Mouse (Mus musculus): ENCODE results near the gene Myo18b. TPM values are rescaled to one million over a fixed set of nuclear protein-coding genes. Genes with fewer than 3 reads are reported as not detected.

The Myo18b gene
- total and polyA plus RNA-seq, 3 experiments = not detected

DNA sequence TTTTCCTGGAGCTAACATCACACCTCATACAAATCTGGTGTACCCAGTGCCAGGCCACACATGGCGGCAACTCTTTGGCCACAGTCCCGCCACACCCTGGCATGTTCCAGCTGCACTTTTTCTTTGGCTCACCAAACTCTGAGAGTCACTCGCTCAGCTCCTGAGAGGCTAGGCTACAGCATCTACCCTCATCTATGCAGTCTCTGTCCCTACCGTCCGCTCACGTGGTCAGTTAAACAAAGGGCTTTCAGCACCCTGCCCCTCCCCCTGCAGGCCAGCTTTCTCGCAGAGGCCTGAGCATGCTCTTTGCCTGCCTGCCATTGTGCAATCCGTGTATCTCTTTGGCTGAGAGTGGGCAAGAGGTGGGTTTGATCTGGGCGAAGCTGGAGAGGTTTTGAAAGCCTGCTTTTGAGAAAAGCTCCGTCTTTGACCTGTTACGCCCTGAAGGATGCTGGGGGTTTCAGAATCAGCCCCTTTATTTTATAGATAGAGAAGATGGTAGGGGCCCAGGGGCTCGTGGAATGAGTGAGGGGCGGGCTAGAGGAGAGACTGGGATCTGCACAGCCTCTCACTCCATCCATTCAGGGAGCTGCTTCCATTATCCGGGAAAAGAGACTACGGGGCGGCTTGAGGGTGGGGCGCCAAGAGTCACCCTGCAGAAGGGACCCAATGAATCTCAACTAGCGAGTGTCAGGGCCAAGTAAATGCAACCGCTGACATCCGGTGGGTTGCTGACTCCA is 252.5 kb downstream of the Myo18b start:
- in situ Hi-C loops (cut with MboI; ENCODE audit: low pct_ligation_motif_present, low pct_unique_long_range_greater_than_20kb, low sequenced_read_pairs) (no loop called here), dilution Hi-C loops (cut with MboI; ENCODE audit: extremely low pct_ligation_motif_present, extremely low pct_unique_long_range_greater_than_20kb, low sequenced_read_pairs) (no loop called here)
- TF ChIP-seq ZKSCAN1 (IDR thresholded peaks at IDR 0.05; ENCODE audit: borderline replicate concordance, low read depth, low read length) (no peak), NELFE (IDR thresholded peaks at IDR 0.05; ENCODE audit: low read depth, low read length) (no peak), IRF4 (IDR thresholded peaks at IDR 0.05; ENCODE audit: low read depth, low read length) (no peak), POLR2AphosphoS2 (IDR thresholded peaks at IDR 0.05; ENCODE audit: low read depth, low read length) (no peak), TBP (conservative IDR thresholded peaks at IDR 0.05; ENCODE audit: low read depth, low read length) (no peak), CHD2 (IDR thresholded peaks at IDR 0.05; ENCODE audit: low read length) (no peak), KAT2A (IDR thresholded peaks at IDR 0.05; ENCODE audit: insufficient replicate concordance, low read length) (no peak), MEF2A (IDR thresholded peaks at IDR 0.05; ENCODE audit: borderline replicate concordance, low read depth, low read length) (no peak), MXI1 (IDR thresholded peaks at IDR 0.05; ENCODE audit: low read depth, low read length) (no peak), USF1 (IDR thresholded peaks at IDR 0.05; ENCODE audit: low read depth, low read length) (no peak), USF2 (conservative IDR thresholded peaks at IDR 0.05; ENCODE audit: low read depth, low read length) (no peak), RCOR1 (conservative IDR thresholded peaks at IDR 0.05; ENCODE audit: low read depth, low read length) (no peak), UBTF (IDR thresholded peaks at IDR 0.05; ENCODE audit: low read depth, low read length) (no peak), POLR2A (IDR thresholded peaks at IDR 0.05; ENCODE audit: low read depth, low read length) (no peak), SIN3A (IDR thresholded peaks at IDR 0.05; ENCODE audit: low read length) (no peak), TCF12 (IDR thresholded peaks at IDR 0.05; ENCODE audit: low read depth, low read length) (no peak), PAX5 (IDR thresholded peaks at IDR 0.05; ENCODE audit: low read length) (no peak), ZNF384 (IDR thresholded peaks at IDR 0.05; ENCODE audit: low read depth, low read length) (no peak)
- Histone ChIP-seq H3K9me3 (replicated peaks; ENCODE audit: low read length) (peaks cover 86% of the 10 kb centered on the region), H3K79me2 (replicated peaks; ENCODE audit: control insufficient read depth, extremely low read depth, insufficient read depth, poor library complexity, severe bottlenecking) (no peaks in the 10 kb centered on the region), H3K36me3 (replicated peaks in 1 of 2; ENCODE audit: control insufficient read depth in 1 of 2, insufficient read depth in 1 of 2, low read length in 1 of 2) (no peaks in the 10 kb centered on the region), H3K9ac (ENCODE audit: insufficient read depth, low read depth) (no peak overlapping the region), H3K4me2 (ENCODE audit: insufficient read depth, low read depth, poor library complexity, severe bottlenecking) (no peak overlapping the region), H3K4me1 (ENCODE audit: control insufficient read depth in 1 of 2, insufficient read depth in 2 of 2) (no peaks in the 10 kb centered on the region), H3K27me3 (replicated peaks) (no peaks in the 10 kb centered on the region), H3K27ac (ENCODE audit: insufficient read depth, low read depth) (no peak overlapping the region), H3K4me3 (replicated peaks in 1 of 3; ENCODE audit: low read depth in 2 of 3, low read length in 2 of 3, poor library complexity in 1 of 3) (no peak overlapping the region)
- no peak for DNase-seq (ENCODE audit: extremely low read depth)

DNA sequence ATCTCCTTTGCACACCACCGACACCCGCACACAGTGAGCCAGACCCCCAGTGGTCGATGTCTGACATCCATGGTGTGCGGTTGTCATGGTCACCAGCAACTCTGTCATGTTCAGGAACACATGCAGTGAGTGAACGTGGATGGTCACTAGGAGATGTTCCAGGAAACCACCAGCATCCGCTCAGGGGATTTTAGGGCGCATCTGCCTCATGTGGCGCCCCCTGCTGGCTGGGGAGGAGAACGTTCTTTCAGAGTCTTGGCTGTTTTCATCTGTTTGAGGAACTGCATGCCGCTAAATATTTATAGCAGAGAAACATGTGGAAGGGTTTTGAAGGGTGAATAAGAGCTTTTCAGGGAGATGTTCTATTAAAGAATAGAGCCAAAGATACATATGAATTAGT is 253.4 kb downstream of the Myo18b start:
- Histone ChIP-seq H3K4me1 (ENCODE audit: control insufficient read depth in 1 of 2, insufficient read depth in 2 of 2) (no peaks in the 10 kb centered on the region), H3K9me3 (replicated peaks; ENCODE audit: low read length) (peaks cover 90% of the 10 kb centered on the region), H3K79me2 (replicated peaks; ENCODE audit: control insufficient read depth, extremely low read depth, insufficient read depth, poor library complexity, severe bottlenecking) (no peaks in the 10 kb centered on the region), H3K4me3 (replicated peaks in 1 of 3; ENCODE audit: low read depth in 2 of 3, low read length in 2 of 3, poor library complexity in 1 of 3) (no peak overlapping the region), H3K27ac (ENCODE audit: insufficient read depth, low read depth) (no peak overlapping the region), H3K9ac (ENCODE audit: insufficient read depth, low read depth) (no peak overlapping the region), H3K36me3 (replicated peaks in 1 of 2; ENCODE audit: control insufficient read depth in 1 of 2, insufficient read depth in 1 of 2, low read length in 1 of 2) (no peaks in the 10 kb centered on the region), H3K27me3 (replicated peaks) (no peaks in the 10 kb centered on the region), H3K4me2 (ENCODE audit: insufficient read depth, low read depth, poor library complexity, severe bottlenecking) (no peak overlapping the region)
- dilution Hi-C loops (cut with MboI; ENCODE audit: extremely low pct_ligation_motif_present, extremely low pct_unique_long_range_greater_than_20kb, low sequenced_read_pairs) (no loop called here), in situ Hi-C loops (cut with MboI; ENCODE audit: low pct_ligation_motif_present, low pct_unique_long_range_greater_than_20kb, low sequenced_read_pairs) (no loop called here)
- no peak for TF ChIP-seq NELFE (IDR thresholded peaks at IDR 0.05; ENCODE audit: low read depth, low read length)
- no peak for TF ChIP-seq JUND (conservative IDR thresholded peaks at IDR 0.05; ENCODE audit: low read depth, low read length)
- no peak for TF ChIP-seq POLR2A (IDR thresholded peaks at IDR 0.05; ENCODE audit: low read depth, low read length)
- TF ChIP-seq RCOR1 (conservative IDR thresholded peaks at IDR 0.05; ENCODE audit: low read depth, low read length) = no peak
- TF ChIP-seq CHD2 (IDR thresholded peaks at IDR 0.05; ENCODE audit: low read length) = no peak
- TF ChIP-seq JUN (IDR thresholded peaks at IDR 0.05; ENCODE audit: insufficient read depth, low read depth, low read length) = no peak
- no peak for TF ChIP-seq SIN3A (IDR thresholded peaks at IDR 0.05; ENCODE audit: low read length)
- TF ChIP-seq ZNF384 (IDR thresholded peaks at IDR 0.05; ENCODE audit: low read depth, low read length) = no peak
- no peak for TF ChIP-seq MAFK (IDR thresholded peaks at IDR 0.05; ENCODE audit: insufficient replicate concordance, low read length)
- no peak for DNase-seq (ENCODE audit: extremely low read depth)
